Mouse (Mus musculus) ovary, adult 10 weeks (tissue): Measurements from ENCODE around the gene Gm27235. TPM values are rescaled to one million over a fixed set of nuclear protein-coding genes. Genes with fewer than 3 reads are reported as not detected.

ENCODE experiments used
- polyA plus RNA-seq: library from polyadenylated mRNA; stranded (reverse); fragments of 350-450 nt; fragmentation: Illumina TruSeq; extraction: RNeasy Lipid Tissue Mini Kit (QIAGEN cat#74804); gene quantifications from one replicate; pipeline ENCODE4 v1.2.3, GENCODE M21; 2014

Gene Gm27235
- polyA plus RNA-seq = not detected

DNA sequence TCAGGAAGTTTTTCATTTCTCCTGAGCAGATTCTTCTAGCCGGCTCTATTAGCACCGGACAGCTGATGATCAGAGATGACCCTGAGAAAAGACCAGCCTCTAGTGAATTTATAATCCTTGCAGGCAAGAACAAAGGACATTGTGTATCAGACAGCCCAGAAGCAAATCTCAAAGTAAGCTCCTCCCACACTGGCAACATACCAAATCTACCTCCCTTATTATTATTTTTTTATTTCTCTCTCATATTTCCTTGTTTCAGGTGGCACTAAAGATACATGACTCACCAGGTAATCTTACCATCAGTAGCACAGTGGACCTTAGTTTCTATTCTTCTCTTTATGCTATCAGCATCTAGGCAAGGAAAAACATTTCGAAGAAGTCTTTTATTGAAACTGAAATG is at the start of gene Gm27235, which contains the start of gene D730048I06Rik:
Gene Gm27235 (minus strand): TSS at position 101 of the 400 bp plus-strand sequence.
Gene D730048I06Rik (minus strand): TSS at position 112 of the 400 bp plus-strand sequence.

DNA sequence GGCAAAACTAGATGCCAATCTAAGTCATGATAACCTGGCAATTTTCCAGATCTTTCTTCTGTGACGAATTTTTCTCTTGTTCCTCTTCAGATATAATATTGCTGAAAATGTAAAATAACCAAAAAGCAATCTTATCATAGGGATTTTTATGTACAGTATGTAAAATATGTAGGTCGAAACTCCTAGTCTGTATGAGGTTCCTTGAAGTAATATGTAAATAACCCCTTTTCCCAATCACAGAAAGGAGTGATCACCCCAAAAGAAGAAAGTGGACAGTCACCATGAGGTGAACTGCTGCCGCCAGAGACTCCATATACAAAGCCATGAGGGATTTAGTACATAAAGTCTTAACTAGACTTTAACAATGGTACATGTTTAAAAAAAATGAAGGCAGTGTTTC is 11.9 kb downstream of the Gm27235 start, which contains the start of gene Gm17727:
Gene Gm17727 (minus strand): TSS at position 101 of the 400 bp plus-strand sequence.

DNA sequence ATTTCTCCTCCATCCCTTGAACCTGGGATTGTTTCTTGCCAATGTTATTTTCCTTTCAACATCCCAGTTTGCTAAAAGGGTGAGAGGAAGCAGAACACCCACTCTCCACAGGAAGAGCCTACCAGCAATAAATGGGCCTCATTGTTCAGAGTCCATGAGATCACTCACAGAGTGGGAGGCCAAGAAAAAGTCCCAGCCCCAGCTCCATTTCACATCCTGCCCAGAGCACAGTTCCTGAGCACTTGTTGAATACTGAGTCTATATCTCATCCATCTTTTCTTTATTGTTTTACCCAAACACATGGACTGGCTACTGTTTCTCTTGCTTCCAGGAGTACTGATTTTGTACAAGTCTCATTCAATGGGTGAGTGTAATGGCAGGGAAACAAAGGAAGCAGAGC is 49.2 kb downstream of the Gm27235 start, which contains the start of gene Gm17677:
Gene Gm17677 (plus strand): TSS at position 301 of the 400 bp plus-strand sequence.

Other genes with a start within 250 kb of the Gm27235 start
- gene Ddx25, start 231.6 kb downstream of the Gm27235 start, polyA plus RNA-seq = 0.37 TPM
- 45.2 TPM for gene Pus3, start 231.5 kb downstream of the Gm27235 start, polyA plus RNA-seq
- 0.83 TPM for gene Pate2, start 219.8 kb downstream of the Gm27235 start, polyA plus RNA-seq
- gene Hyls1, start 219.7 kb downstream of the Gm27235 start, polyA plus RNA-seq = 20.0 TPM
- gene Pate4, start 178.2 kb downstream of the Gm27235 start, polyA plus RNA-seq = not detected
- gene Pate3, start 141.9 kb downstream of the Gm27235 start, polyA plus RNA-seq = not detected
- not detected for gene Pate1, start 102.7 kb downstream of the Gm27235 start, polyA plus RNA-seq
- not detected for gene Gm17677, start 49.1 kb downstream of the Gm27235 start, polyA plus RNA-seq
- gene Gm17727, start 12.0 kb downstream of the Gm27235 start, polyA plus RNA-seq = not detected
- 0.60 TPM for gene D730048I06Rik, start within 50 bp of the Gm27235 start, polyA plus RNA-seq
- not detected for gene 9230110F15Rik, start 54.0 kb upstream of the Gm27235 start, polyA plus RNA-seq
- not detected for gene 9230113P08Rik, start 118.3 kb upstream of the Gm27235 start, polyA plus RNA-seq